Mouse (Mus musculus) ES-E14 (cell line): Measurements from ENCODE around the gene Lrrc4. TPM values are rescaled to one million over a fixed set of nuclear protein-coding genes. Genes with fewer than 3 reads are reported as not detected.

Source experiments
- DNase-seq: peaks from one replicate; pipeline ENCODE4 v3.0.0-alpha.2; 2013; ENCODE audit warnings: low read depth, low spot score
- H3K27ac ChIP-seq: 2 replicates; pipeline ENCODE4 v1.5.1; 2012; ENCODE audit warnings: low read depth, mild to moderate bottlenecking, low read length, moderate library complexity, mixed read lengths; ENCODE audit not compliant: poor library complexity, insufficient read depth, severe bottlenecking
- H3K36me3 ChIP-seq: 2 replicates; pipeline ENCODE4 v1.6.1; 2012; ENCODE audit warnings: mild to moderate bottlenecking, low read length, moderate library complexity, mixed read lengths; ENCODE audit not compliant: control insufficient read depth, poor library complexity, insufficient read depth, severe bottlenecking
- H3K4me1 ChIP-seq, 2 experiments: fragments of 150-350 bp in 1 of 2; sonication (generic) in 1 of 2; 2 replicates each; pipeline ENCODE4 v1.6.1; 2012; ENCODE audit warnings: low read length in 2 of 2, mild to moderate bottlenecking in 1 of 2, mixed read lengths in 1 of 2; ENCODE audit not compliant: control insufficient read depth in 2 of 2, insufficient read depth in 2 of 2, poor library complexity in 1 of 2
- H3K4me3 ChIP-seq, 2 experiments: fragments of 150-350 bp in 1 of 2; sonication (generic) in 1 of 2; 2 replicates each; pipeline ENCODE4 v1.5.1; 2012; ENCODE audit warnings: low read length in 2 of 2, low read depth in 1 of 2, mild to moderate bottlenecking in 1 of 2, mixed read lengths in 1 of 2; ENCODE audit not compliant: insufficient read depth in 1 of 2, poor library complexity in 1 of 2, severe bottlenecking in 1 of 2
- H3K9ac ChIP-seq: 2 replicates; pipeline ENCODE4 v1.6.1; 2012; ENCODE audit warnings: low read depth, mild to moderate bottlenecking, low read length, mixed read lengths; ENCODE audit not compliant: poor library complexity, insufficient read depth, severe bottlenecking
- H3K9me3 ChIP-seq: fragments of 150-350 bp; sonication (generic); 2 replicates; pipeline ENCODE4 v1.6.1; 2012; ENCODE audit warnings: low read depth, mild to moderate bottlenecking, low read length; ENCODE audit not compliant: control insufficient read depth, insufficient read depth
- CHD2 ChIP-seq: IDR thresholded peaks from 2 replicates; pipeline ENCODE4 v1.6.1; 2014; ENCODE audit warnings: mild to moderate bottlenecking, low read depth, low read length, inconsistent platforms
- HCFC1 ChIP-seq: IDR thresholded peaks from 2 replicates; pipeline ENCODE4 v1.6.1; 2012; ENCODE audit warnings: low read length, inconsistent platforms, borderline replicate concordance; ENCODE audit not compliant: insufficient read depth
- MAFK ChIP-seq: IDR thresholded peaks from 2 replicates; pipeline ENCODE4 v1.6.1; 2014; ENCODE audit warnings: mild to moderate bottlenecking, low read depth, low read length, inconsistent platforms; ENCODE audit not compliant: insufficient read depth
- ZC3H11A ChIP-seq: IDR thresholded peaks from 2 replicates; pipeline ENCODE4 v1.6.1; 2012; ENCODE audit warnings: low read depth, mild to moderate bottlenecking, inconsistent platforms, low read length, borderline replicate concordance
- ZNF384 ChIP-seq: IDR thresholded peaks from 2 replicates; pipeline ENCODE4 v1.6.1; 2012; ENCODE audit warnings: low read depth, low read length, inconsistent platforms
- in situ Hi-C, 2 experiments: fragments of 600-800 bp; cut with MboI; formaldehyde crosslinking; loops; one replicate each; pipeline ENCODE4 v1.15.1; 2025; ENCODE audit warnings: low sequenced_read_pairs in 2 of 2, inconsistent platforms in 1 of 2; ENCODE audit not compliant: unreplicated experiment in 2 of 2
- total RNA-seq: library from RNA; depleted of rRNA; stranded (reverse); fragments of 300-350 nt; gene quantifications from 2 replicates; pipeline ENCODE4 v1.2.3, GENCODE M21; 2012

Lrrc4 gene
- total RNA-seq, 1 experiment, result 0.85 TPM

GRCm38 (mm10) chr6:28836600-28836999, 5.1 kb upstream of the Lrrc4 start:
- in situ Hi-C loops, result no loop called here

DNA sequence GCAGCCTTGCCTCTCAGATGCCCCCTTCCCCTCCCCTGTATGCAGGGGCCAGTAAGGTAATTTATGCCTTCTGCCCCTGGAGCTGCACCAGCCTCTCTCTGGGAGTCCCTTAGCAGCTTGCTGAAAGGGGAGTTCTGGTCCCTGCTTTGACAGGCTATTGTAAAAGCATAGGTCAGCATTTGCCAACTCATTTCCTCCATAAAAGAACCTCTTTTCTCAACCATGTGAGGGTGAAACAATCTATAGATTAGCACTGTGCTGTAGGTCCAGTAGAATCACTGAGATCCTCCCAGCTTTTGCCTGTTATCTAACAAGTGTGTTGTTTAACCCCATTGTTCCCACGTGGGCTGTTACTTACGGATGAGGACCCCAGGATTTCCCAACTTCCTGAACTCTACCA, 2.5 kb upstream of the Lrrc4 start:
- in situ Hi-C loops, result no loop called here

More at GRCm38 (mm10) chr6:28836600-28836999, 5.1 kb upstream of the Lrrc4 start:
- H3K9ac ChIP-seq, result no peak overlapping the region
- H3K27ac ChIP-seq, result no peak overlapping the region
- no peaks in the 10 kb centered on the region; a peak in 1 of 4 replicates for H3K4me1 ChIP-seq
- DNase-seq, result no peak
- TF ChIP-seq MAFK (no peak), ZNF384 (no peak), CHD2 (no peak), HCFC1 (no peak), ZC3H11A (no peak)
- no peak overlapping the region for H3K4me3 ChIP-seq
- H3K9me3 ChIP-seq, result no peaks in the 10 kb centered on the region
- H3K36me3 ChIP-seq, result no peaks in the 10 kb centered on the region

DNA sequence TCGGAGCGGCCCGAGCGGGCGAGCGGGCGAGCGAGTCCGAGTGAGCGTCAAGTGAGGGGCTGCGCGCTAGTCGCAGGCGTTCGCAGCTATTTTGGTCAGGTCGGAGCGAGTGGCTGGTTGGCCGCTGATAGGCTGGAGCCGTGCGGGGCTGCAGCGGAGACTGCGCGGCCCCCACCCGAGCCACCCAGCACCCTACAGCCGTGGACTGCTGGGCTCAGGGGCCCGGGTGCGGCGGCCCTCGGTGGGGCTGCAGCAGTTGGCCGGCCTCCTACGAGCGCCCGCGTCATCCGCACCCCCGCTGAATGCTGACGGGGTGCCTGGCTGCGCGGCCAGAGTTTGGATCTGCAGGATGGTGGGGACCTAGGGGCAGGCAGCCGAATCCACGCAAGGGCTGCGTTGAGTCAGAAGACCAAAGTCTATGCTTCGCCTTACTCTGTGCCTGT, 1.9 kb upstream of the Lrrc4 start:
- Histone ChIP-seq H3K4me1 (peaks cover 0 to 4% of the 10 kb centered on the region in 2 experiments; a peak in 1 of 4 replicates), H3K36me3 (no peaks in the 10 kb centered on the region; the same call in 1 of the 2 replicates), H3K9ac (peak overlapping the region; percentile 46; the same call in 1 of the 2 replicates), H3K27ac (no peak overlapping the region), H3K4me3 (peak overlapping the region; percentile 54 to 86), H3K9me3 (no peaks in the 10 kb centered on the region)
- no peak for DNase-seq
- TF ChIP-seq MAFK, result no peak
- no peak for TF ChIP-seq ZNF384
- no peak for TF ChIP-seq HCFC1
- no peak for TF ChIP-seq ZC3H11A
- no peak for TF ChIP-seq CHD2
- in situ Hi-C loops, result no loop called here

More for the DNA sequence above, 2.5 kb upstream of the Lrrc4 start:
- no peak overlapping the region for H3K27ac ChIP-seq
- TF ChIP-seq HCFC1, result no peak
- no peak for TF ChIP-seq ZNF384
- no peak for TF ChIP-seq CHD2
- no peak for TF ChIP-seq MAFK
- no peak for TF ChIP-seq ZC3H11A
- peaks cover 0 to 4% of the 10 kb centered on the region in 2 experiments; a peak in 1 of 4 replicates for H3K4me1 ChIP-seq
- no peak overlapping the region for H3K4me3 ChIP-seq
- no peaks in the 10 kb centered on the region; the same call in 1 of the 2 replicates for H3K36me3 ChIP-seq
- DNase-seq, result no peak
- no peak overlapping the region for H3K9ac ChIP-seq
- H3K9me3 ChIP-seq, result no peaks in the 10 kb centered on the region

DNA sequence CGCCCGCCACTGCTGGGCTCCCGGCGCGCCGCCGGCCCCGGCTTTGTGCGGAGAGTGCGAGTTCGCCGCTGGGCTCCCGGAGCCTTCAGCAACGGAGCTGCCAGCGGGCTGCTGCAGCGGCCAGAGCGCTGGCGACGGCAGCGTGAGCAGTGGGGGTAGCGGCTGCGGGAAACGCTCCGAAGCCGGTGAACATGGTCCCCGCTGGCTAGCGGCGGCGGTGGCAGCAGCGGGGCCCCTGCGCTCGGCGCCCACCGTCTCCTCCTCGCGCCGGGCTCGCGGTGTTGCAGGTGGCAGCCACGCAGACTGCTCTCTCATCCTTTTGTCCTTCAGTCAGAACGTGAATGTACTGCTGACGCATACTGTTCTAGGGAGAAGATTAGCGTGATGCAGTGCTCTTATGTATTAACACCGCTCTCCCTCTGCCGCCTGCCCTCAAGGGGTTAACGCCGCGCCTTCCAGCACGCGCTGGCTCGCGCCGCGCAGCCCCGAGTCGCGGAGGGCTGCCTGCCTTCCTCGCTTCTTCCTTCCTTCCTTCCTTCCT, 1.3 kb upstream of the Lrrc4 start:
- Histone ChIP-seq H3K4me3 (peak overlapping the region; percentile 69 to 86), H3K9ac (peak overlapping the region; percentile 66), H3K27ac (no peak overlapping the region), H3K36me3 (no peaks in the 10 kb centered on the region; the same call in 1 of the 2 replicates), H3K4me1 (peaks cover 0 to 4% of the 10 kb centered on the region in 2 experiments; a peak in 2 of 4 replicates), H3K9me3 (no peaks in the 10 kb centered on the region)
- no peak for DNase-seq
- no peak for TF ChIP-seq CHD2
- TF ChIP-seq MAFK, result 0 out of 2 replicates have a peak, but pooled peaks have one; percentile 21
- TF ChIP-seq ZNF384, result no peak
- in situ Hi-C loops, result no loop called here
